Mouse (Mus musculus): ENCODE data around the gene Fbxo28. TPM values are rescaled to one million over a fixed set of nuclear protein-coding genes. Genes with fewer than 3 reads are reported as not detected.

Gene Fbxo28
- polyA plus RNA-seq, 1 experiment from 2014 or later: 4.1 TPM

- Histone ChIP-seq H3K36me3 (ENCODE audit: control insufficient read depth, insufficient read depth) (peaks cover 44% of the 10 kb centered on the region), H3K4me3 (ENCODE audit: low read depth, low read length) (no peak overlapping the region), H3K4me1 (ENCODE audit: control insufficient read depth, low read depth, low read length) (peaks cover 2% of the 10 kb centered on the region; the same call in 1 of the 2 replicates), H3K9ac (ENCODE audit: low read depth, low read length) (no peak overlapping the region), H3K27me3 (ENCODE audit: control insufficient read depth, insufficient read depth, low read depth, low read length) (no peaks in the 10 kb centered on the region), H3K4me2 (ENCODE audit: low read depth, low read length) (no peak overlapping the region), H3K27ac (ENCODE audit: low read length) (no peak overlapping the region), H3K9me3 (replicated peaks; ENCODE audit: control insufficient read depth, low read length) (no peaks in the 10 kb centered on the region)
- 66% methylated on average over 6 of the region's 6 CpGs for WGBS (ENCODE audit: insufficient replicate concordance)
- ATAC-seq (ENCODE audit: low read depth): no peak
Measured at GRCm38 (mm10) chr1:182275109-182275508, 66.3 kb downstream of the Fbxo28 start.

GRCm38 (mm10) chr1:182271632-182272031 is 69.8 kb downstream of the Fbxo28 start:
- no peak overlapping the region for H3K4me2 ChIP-seq (ENCODE audit: low read depth, low read length)
- WGBS (ENCODE audit: insufficient replicate concordance): 70% methylated on average over 5 of the region's 5 CpGs
- no peaks in the 10 kb centered on the region for H3K27me3 ChIP-seq (ENCODE audit: control insufficient read depth, insufficient read depth, low read depth, low read length)
- no peaks in the 10 kb centered on the region; the same call in 1 of the 2 replicates for H3K4me1 ChIP-seq (ENCODE audit: control insufficient read depth, low read depth, low read length)
- H3K36me3 ChIP-seq (ENCODE audit: control insufficient read depth, insufficient read depth): peaks cover 20% of the 10 kb centered on the region
- ATAC-seq (ENCODE audit: low read depth): no peak
- H3K27ac ChIP-seq (ENCODE audit: low read length): 0 out of 2 replicates have a peak overlapping the region, but pooled peaks have one; percentile 17
- H3K9ac ChIP-seq (ENCODE audit: low read depth, low read length): no peak overlapping the region
- no peaks in the 10 kb centered on the region for H3K9me3 ChIP-seq (replicated peaks; ENCODE audit: control insufficient read depth, low read length)
- no peak overlapping the region for H3K4me3 ChIP-seq (ENCODE audit: low read depth, low read length)

GRCm38 (mm10) chr1:182271130-182271529 is 70.3 kb downstream of the Fbxo28 start:
- no peaks in the 10 kb centered on the region for H3K9me3 ChIP-seq (replicated peaks; ENCODE audit: control insufficient read depth, low read length)
- no peaks in the 10 kb centered on the region; the same call in none of the 2 replicates for H3K4me1 ChIP-seq (ENCODE audit: control insufficient read depth, low read depth, low read length)
- H3K4me3 ChIP-seq (ENCODE audit: low read depth, low read length): no peak overlapping the region
- no peaks in the 10 kb centered on the region for H3K27me3 ChIP-seq (ENCODE audit: control insufficient read depth, insufficient read depth, low read depth, low read length)
- no peak for ATAC-seq (ENCODE audit: low read depth)
- H3K9ac ChIP-seq (ENCODE audit: low read depth, low read length): no peak overlapping the region
- H3K36me3 ChIP-seq (ENCODE audit: control insufficient read depth, insufficient read depth): peaks cover 16% of the 10 kb centered on the region
- no peak overlapping the region for H3K4me2 ChIP-seq (ENCODE audit: low read depth, low read length)
- H3K27ac ChIP-seq (ENCODE audit: low read length): no peak overlapping the region
- 67% methylated on average over 5 of the region's 5 CpGs for WGBS (ENCODE audit: insufficient replicate concordance)

GRCm38 (mm10) chr1:182268317-182268716 is 73.1 kb downstream of the Fbxo28 start:
- no peak overlapping the region for H3K4me3 ChIP-seq (ENCODE audit: low read depth, low read length)
- H3K27me3 ChIP-seq (ENCODE audit: control insufficient read depth, insufficient read depth, low read depth, low read length): no peaks in the 10 kb centered on the region
- no peak overlapping the region for H3K9ac ChIP-seq (ENCODE audit: low read depth, low read length)
- H3K27ac ChIP-seq (ENCODE audit: low read length): peak overlapping the region; percentile 37; the same call in 1 of the 2 replicates
- peak; percentile 88 for ATAC-seq (ENCODE audit: low read depth)
- H3K4me1 ChIP-seq (ENCODE audit: control insufficient read depth, low read depth, low read length): no peaks in the 10 kb centered on the region; the same call in none of the 2 replicates
- H3K9me3 ChIP-seq (replicated peaks; ENCODE audit: control insufficient read depth, low read length): no peaks in the 10 kb centered on the region
- H3K4me2 ChIP-seq (ENCODE audit: low read depth, low read length): no peak overlapping the region
- H3K36me3 ChIP-seq (ENCODE audit: control insufficient read depth, insufficient read depth): peaks cover 1% of the 10 kb centered on the region
- 58% methylated on average over 4 of the region's 4 CpGs for WGBS (ENCODE audit: insufficient replicate concordance)

GRCm38 (mm10) chr1:182266028-182266525 is 75.4 kb downstream of the Fbxo28 start:
- H3K27me3 ChIP-seq (ENCODE audit: control insufficient read depth, insufficient read depth, low read depth, low read length): no peaks in the 10 kb centered on the region
- 69% methylated on average over 11 of the region's 11 CpGs for WGBS (ENCODE audit: insufficient replicate concordance)
- no peak for ATAC-seq (ENCODE audit: low read depth)
- H3K36me3 ChIP-seq (ENCODE audit: control insufficient read depth, insufficient read depth): no peaks in the 10 kb centered on the region
- no peak overlapping the region for H3K27ac ChIP-seq (ENCODE audit: low read length)
- no peak overlapping the region for H3K9ac ChIP-seq (ENCODE audit: low read depth, low read length)
- no peak overlapping the region for H3K4me3 ChIP-seq (ENCODE audit: low read depth, low read length)
- H3K9me3 ChIP-seq (replicated peaks; ENCODE audit: control insufficient read depth, low read length): no peaks in the 10 kb centered on the region
- H3K4me1 ChIP-seq (ENCODE audit: control insufficient read depth, low read depth, low read length): no peaks in the 10 kb centered on the region; the same call in none of the 2 replicates
- H3K4me2 ChIP-seq (ENCODE audit: low read depth, low read length): no peak overlapping the region

Other genes with a start within 250 kb of the Fbxo28 start
- gene Srp9, start 216.9 kb downstream of the Fbxo28 start, polyA plus RNA-seq (2015; fragmentation: Nextera tagmentation; extraction: Ambion mirVana): 51.4 and 69.8 TPM in 2 replicates
- gene Vmn1r1, start 177.1 kb downstream of the Fbxo28 start, polyA plus RNA-seq (2015; fragmentation: Nextera tagmentation; extraction: Ambion mirVana): not detected in 2 replicates
- 72.2 and 75.1 TPM in 2 replicates for gene Degs1, start 58.8 kb downstream of the Fbxo28 start, polyA plus RNA-seq (2015; fragmentation: Nextera tagmentation; extraction: Ambion mirVana)
- gene Trp53bp2, start 67.5 kb upstream of the Fbxo28 start, polyA plus RNA-seq (2015; fragmentation: Nextera tagmentation; extraction: Ambion mirVana): 3.5 and 4.4 TPM in 2 replicates
- 25.0 and 27.4 TPM in 2 replicates for gene Capn2, start 176.0 kb upstream of the Fbxo28 start, polyA plus RNA-seq (2015; fragmentation: Nextera tagmentation; extraction: Ambion mirVana)
- gene Capn8, start 223.4 kb upstream of the Fbxo28 start, polyA plus RNA-seq (2015; fragmentation: Nextera tagmentation; extraction: Ambion mirVana): 0.05 TPM in 1 of 2 replicates, not detected in the other